Mouse (Mus musculus) erythroblast, adult 5-6 weeks (primary cell): ENCODE measurements around the gene Tmem52. TPM values are rescaled to one million over a fixed set of nuclear protein-coding genes. Genes with fewer than 3 reads are reported as not detected.

Experiments used
- ATAC-seq: replicated peaks from 2 replicates; pipeline ENCODE4 v1.8.0; 2016; ENCODE audit warnings: moderate number of reproducible peaks, mild to moderate bottlenecking, moderate TSS enrichment, inconsistent platforms; ENCODE audit not compliant: poor library complexity, low FRiP score, severe bottlenecking
- total RNA-seq, 2 experiments: library from RNA; stranded (forward) in 1 of 2; stranded (reverse) in 1 of 2; fragments of 150-400 nt in 1 of 2; fragments of 200-764, 138-1000 nt in 1 of 2; gene quantifications; 2 replicates each; pipeline versions ENCODE4 v1.2.3 to v1.2.4; 2015 to 2017; ENCODE audit warnings: low replicate concordance in 2 of 2

Tmem52 gene
- total RNA-seq, 2 experiments from 2014 or later = not detected

DNA sequence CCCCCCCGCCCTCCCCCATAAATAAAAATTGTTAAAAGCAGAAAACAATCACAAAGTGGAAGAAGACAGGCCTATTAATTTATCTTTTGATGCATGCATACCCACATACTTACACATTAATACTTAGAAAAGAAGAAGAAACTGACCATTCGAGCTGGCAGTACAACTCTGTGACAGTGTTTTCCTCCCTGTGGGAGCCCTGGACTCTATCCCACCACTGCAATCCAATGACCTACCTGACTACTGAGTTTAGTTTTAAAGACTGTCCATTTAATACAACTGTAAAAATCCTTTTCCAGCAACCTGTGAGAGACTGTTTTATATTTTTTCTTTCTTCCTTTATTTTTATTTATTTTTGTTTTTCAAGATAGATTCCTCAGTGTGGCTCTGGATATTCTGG lies 32.2 kb downstream of the Tmem52 start:
- no peak for ATAC-seq

DNA sequence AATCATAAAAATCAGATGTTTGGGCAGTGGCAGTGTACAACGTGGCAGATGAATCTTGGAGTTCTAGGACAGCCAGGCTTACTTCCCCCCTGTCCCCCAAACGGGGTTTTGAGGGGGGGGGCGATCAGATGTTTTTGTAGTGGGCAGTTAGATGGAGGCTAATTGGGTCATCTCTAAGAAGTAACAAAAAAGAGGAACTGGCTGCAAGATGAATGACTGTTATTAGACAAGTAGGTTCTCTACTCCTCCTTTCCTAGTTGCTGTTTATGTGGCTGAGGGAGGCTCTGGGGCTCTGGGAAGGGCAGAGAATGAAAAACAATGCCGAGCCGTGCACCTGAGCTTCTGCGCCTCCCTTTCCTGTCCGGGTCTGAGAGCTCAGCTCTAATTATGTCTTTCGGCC lies 36.2 kb downstream of the Tmem52 start:
- no peak for ATAC-seq

DNA sequence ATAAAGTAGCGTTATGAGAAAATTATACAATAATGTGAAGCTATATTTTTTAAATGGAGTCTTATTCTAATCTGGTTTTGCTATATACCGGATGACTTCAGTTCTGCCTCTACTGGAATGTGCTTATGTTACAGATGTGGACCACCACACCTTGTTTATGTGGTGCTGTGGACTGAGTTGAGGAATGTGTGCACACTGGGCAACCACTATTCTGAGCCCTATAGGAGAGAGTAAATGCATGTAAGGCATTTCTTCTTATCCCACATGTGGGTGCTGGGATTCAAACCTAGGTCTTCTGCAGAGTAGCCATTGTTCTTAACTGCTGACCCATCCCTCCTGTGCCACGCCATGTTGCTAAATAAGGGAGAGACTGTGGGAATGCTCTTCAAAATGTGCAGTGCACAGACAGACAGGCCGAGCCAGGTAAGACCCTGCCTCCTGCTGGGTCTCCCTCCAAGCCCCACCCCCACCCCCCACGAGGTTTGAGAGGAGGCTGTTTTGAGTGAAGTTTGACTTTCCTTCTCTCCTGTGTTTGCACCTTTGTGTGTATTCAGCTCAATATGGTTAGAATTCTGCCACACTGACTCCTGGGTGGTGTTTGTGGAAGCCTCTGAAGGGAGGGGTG lies 36.9 kb downstream of the Tmem52 start:
- no peak for ATAC-seq

DNA sequence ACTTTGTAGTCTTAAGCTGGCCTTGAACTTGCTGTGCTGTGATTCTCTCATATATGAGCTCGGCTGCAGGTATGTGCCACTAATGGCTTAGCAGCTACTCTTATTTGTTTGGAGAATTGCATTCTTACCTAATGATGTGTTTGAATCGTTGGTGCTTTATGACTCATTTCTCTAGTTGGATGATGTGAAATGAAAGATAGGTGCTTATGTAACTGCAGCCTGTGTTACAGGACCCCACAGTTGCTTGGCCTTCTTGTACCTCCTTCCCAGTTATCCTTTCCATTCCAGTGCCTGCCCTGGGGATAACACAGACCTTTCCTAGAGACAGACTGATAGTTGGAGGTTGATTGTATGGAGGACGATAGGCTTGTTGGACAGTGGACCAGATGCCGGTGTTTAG lies 39.7 kb downstream of the Tmem52 start:
- no peak for ATAC-seq

DNA sequence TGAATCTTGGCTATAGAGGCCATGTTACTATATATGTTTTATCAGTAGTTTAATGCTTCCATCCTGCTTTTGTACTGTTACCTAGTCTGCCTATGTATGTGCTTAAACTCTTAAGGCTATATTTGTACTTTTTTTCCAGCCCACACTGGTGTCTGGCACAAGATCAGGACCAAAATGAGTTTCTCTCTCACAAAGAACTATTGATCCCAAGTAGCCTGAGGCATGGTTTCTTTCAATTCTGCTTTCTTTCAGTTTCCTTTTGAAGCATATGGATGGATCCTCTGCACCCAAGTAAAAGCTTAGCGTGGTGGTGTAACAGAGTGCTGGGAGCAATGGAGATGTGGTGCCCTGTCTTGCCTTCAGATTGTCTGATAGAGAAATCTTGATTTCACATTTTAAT lies 42.1 kb downstream of the Tmem52 start:
- ATAC-seq = no peak

DNA sequence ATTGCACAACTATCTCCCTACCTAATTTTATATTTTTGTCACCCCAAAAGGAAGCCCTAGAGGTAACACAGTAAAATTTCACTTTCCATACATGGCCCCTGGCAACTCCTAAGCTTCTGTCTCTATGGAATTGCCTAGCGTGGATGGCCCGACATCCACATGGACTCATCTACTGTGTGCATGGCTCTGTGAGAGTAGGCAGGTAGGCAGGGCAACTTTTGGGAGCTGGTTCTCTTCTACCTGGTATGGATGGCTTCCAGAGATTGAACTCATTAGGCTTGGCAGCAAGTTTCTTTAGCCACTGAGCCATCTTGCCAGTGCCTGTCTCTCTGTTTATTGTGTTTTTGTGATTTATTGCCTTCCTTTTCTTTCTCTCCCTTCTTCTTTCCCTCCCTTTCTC lies 45.9 kb downstream of the Tmem52 start:
- no peak for ATAC-seq

DNA sequence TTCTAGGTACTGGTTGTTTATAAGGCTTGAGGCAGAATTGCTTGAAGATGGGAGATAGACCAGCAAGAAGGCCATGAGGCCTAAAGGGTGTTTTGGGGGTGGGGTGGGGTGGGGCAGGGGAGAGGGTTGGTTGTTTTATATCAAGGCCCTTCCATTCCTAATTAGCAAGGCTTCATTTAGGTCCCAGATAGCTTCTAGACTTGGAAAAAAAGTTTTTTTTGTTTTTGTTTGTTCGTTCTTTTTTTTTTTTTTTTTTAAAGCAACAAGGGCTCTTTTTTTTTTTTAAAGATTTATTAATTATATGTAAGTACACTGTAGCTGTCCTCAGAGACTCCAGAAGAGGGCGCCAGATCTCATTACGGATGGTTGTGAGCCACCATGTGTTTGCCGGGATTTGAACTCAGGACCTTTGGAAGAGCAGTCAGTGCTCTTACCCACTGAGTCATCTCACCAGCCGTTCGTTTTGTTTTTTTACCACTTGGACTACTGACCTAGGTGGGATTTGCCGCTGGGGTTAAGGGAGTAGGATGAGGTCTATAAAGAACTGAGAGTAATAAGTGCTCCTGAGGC lies 49.1 kb downstream of the Tmem52 start:
- no peak for ATAC-seq

Other genes starting within 250 kb of the Tmem52 start
- 8.8 and 10.8 TPM in 2 replicates for gene Ski, start 246.5 kb upstream of the Tmem52 start, total RNA-seq (2015; ENCODE audit: low replicate concordance)
- gene Ski, start 246.5 kb upstream of the Tmem52 start, total RNA-seq (2017; ENCODE audit: low replicate concordance) = 2.8 and 3.4 TPM in 2 replicates
- gene Faap20, start 219.3 kb upstream of the Tmem52 start, total RNA-seq (2015; ENCODE audit: low replicate concordance) = 5.4 and 8.1 TPM in 2 replicates
- gene Faap20, start 219.3 kb upstream of the Tmem52 start, total RNA-seq (2017; ENCODE audit: low replicate concordance) = 2.9 and 3.5 TPM in 2 replicates
- 1.9 TPM in 1 of 2 replicates, not detected in the other for gene Prkcz, start 107.8 kb upstream of the Tmem52 start, total RNA-seq (2015; ENCODE audit: low replicate concordance)
- gene Prkcz, start 107.8 kb upstream of the Tmem52 start, total RNA-seq (2017; ENCODE audit: low replicate concordance) = not detected in 2 replicates
- gene Gabrd, start 71.0 kb upstream of the Tmem52 start, total RNA-seq (2015; ENCODE audit: low replicate concordance) = not detected in 2 replicates
- not detected in 2 replicates for gene Gabrd, start 71.0 kb upstream of the Tmem52 start, total RNA-seq (2017; ENCODE audit: low replicate concordance)
- not detected in 2 replicates for gene Cfap74, start 59.9 kb upstream of the Tmem52 start, total RNA-seq (2015; ENCODE audit: low replicate concordance)
- gene Cfap74, start 59.9 kb upstream of the Tmem52 start, total RNA-seq (2017; ENCODE audit: low replicate concordance) = 0.56 TPM in 1 of 2 replicates, not detected in the other
- 42.4 and 62.8 TPM in 2 replicates for gene Gnb1, start 22.2 kb downstream of the Tmem52 start, total RNA-seq (2015; ENCODE audit: low replicate concordance)
- 18.8 and 34.2 TPM in 2 replicates for gene Gnb1, start 22.2 kb downstream of the Tmem52 start, total RNA-seq (2017; ENCODE audit: low replicate concordance)
- gene Nadk, start 93.3 kb downstream of the Tmem52 start, total RNA-seq (2015; ENCODE audit: low replicate concordance) = 42.3 and 46.2 TPM in 2 replicates
- gene Nadk, start 93.3 kb downstream of the Tmem52 start, total RNA-seq (2017; ENCODE audit: low replicate concordance) = 27.5 and 27.6 TPM in 2 replicates
- 10.4 and 13.8 TPM in 2 replicates for gene Slc35e2, start 132.3 kb downstream of the Tmem52 start, total RNA-seq (2015; ENCODE audit: low replicate concordance)
- 7.6 and 13.2 TPM in 2 replicates for gene Slc35e2, start 132.3 kb downstream of the Tmem52 start, total RNA-seq (2017; ENCODE audit: low replicate concordance)
- 23.0 and 24.8 TPM in 2 replicates for gene Cdk11b, start 155.7 kb downstream of the Tmem52 start, total RNA-seq (2015; ENCODE audit: low replicate concordance)
- 20.7 and 51.7 TPM in 2 replicates for gene Cdk11b, start 155.7 kb downstream of the Tmem52 start, total RNA-seq (2017; ENCODE audit: low replicate concordance)
- gene Gm10563, start 176.3 kb downstream of the Tmem52 start, total RNA-seq (2015; ENCODE audit: low replicate concordance) = not detected in 2 replicates
- gene Gm10563, start 176.3 kb downstream of the Tmem52 start, total RNA-seq (2017; ENCODE audit: low replicate concordance) = not detected in 2 replicates
- 1.9 TPM in 1 of 2 replicates, not detected in the other for gene Mmp23, start 184.3 kb downstream of the Tmem52 start, total RNA-seq (2015; ENCODE audit: low replicate concordance)
- gene Mmp23, start 184.3 kb downstream of the Tmem52 start, total RNA-seq (2017; ENCODE audit: low replicate concordance) = not detected in 2 replicates
- gene Mib2, start 200.1 kb downstream of the Tmem52 start, total RNA-seq (2015; ENCODE audit: low replicate concordance) = 0.77 and 0.84 TPM in 2 replicates
- gene Mib2, start 200.1 kb downstream of the Tmem52 start, total RNA-seq (2017; ENCODE audit: low replicate concordance) = 2.1 and 3.2 TPM in 2 replicates
- not detected in 2 replicates for gene Fndc10, start 225.2 kb downstream of the Tmem52 start, total RNA-seq (2015; ENCODE audit: low replicate concordance)
- 0.09 TPM in 1 of 2 replicates, not detected in the other for gene Fndc10, start 225.2 kb downstream of the Tmem52 start, total RNA-seq (2017; ENCODE audit: low replicate concordance)
- gene Ssu72, start 235.7 kb downstream of the Tmem52 start, total RNA-seq (2015; ENCODE audit: low replicate concordance) = 35.9 and 37.1 TPM in 2 replicates
- gene Ssu72, start 235.7 kb downstream of the Tmem52 start, total RNA-seq (2017; ENCODE audit: low replicate concordance) = 28.3 and 43.4 TPM in 2 replicates